ENCODE assay signal across 8 mouse cellular contexts in the genomic region with DNA sequence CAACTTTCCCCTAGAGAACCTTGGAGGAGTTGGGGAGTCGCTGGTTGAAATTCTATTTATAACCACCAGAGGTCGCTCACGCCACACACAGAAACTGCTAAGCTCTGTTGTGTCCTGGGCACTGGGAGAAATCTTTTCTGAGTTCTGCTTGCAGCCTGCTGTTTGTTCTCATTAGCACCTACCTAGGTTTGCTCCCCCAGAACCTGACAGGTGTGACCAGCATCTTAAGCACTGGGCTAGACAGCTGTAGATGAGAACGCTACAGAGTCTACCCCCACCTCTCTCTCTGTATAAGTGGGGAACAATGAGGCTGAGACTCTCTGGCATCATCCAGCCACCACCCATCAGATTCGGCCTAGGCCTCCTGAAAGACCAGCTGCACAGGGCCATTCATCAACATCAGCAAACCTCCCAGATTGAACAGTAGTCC. TPM values are rescaled to one million over a fixed set of nuclear protein-coding genes. Genes with fewer than 3 reads are reported as not detected.
DNase-seq lines count a peak whose midpoint lies in the region; ATAC-seq lines count a peak whose summit lies in the region.

No protein-coding gene starts in this region.

- H3K27ac ChIP-seq in heart, embryonic 15.5 days, result no peak overlapping the region
- H3K27ac ChIP-seq in midbrain, embryonic 11.5 days (ENCODE audit: low read depth, low read length), result no peak overlapping the region
- H3K27ac ChIP-seq in stomach, embryonic 14.5 days (ENCODE audit: low read length), result no peak overlapping the region

- no peak; the same call in 1 of the 2 replicates for ATAC-seq in cerebellum, adult (ENCODE audit: insufficient number of reproducible peaks, low FRiP score, low TSS enrichment)
- peak; percentile 43; the same call in 1 of the 2 replicates for ATAC-seq in heart, embryonic 15.5 days (replicated peaks; ENCODE audit: insufficient number of reproducible peaks, insufficient read depth, low FRiP score, low read depth)
- ATAC-seq in midbrain, embryonic 11.5 days (ENCODE audit: low FRiP score), result peak; percentile 50; the same call in 1 of the 2 replicates
- peak; percentile 49; the same call in 1 of the 2 replicates for ATAC-seq in stomach, embryonic 14.5 days (ENCODE audit: insufficient number of reproducible peaks, insufficient read depth, low FRiP score, low read depth)

- H3K9me3 ChIP-seq in heart, embryonic 15.5 days (replicated peaks), result peaks cover 4% of the 10 kb centered on the region; the same call in 1 of the 2 replicates
- no peaks in the 10 kb centered on the region for H3K9me3 ChIP-seq in midbrain, embryonic 11.5 days (ENCODE audit: control insufficient read depth, low read length)
- H3K9me3 ChIP-seq in stomach, embryonic 14.5 days (ENCODE audit: control insufficient read depth, low read depth, low read length), result no peaks in the 10 kb centered on the region; the same call in 1 of the 2 replicates

- H3K9ac ChIP-seq in heart, embryonic 15.5 days, result no peak overlapping the region
- no peak overlapping the region for H3K9ac ChIP-seq in midbrain, embryonic 11.5 days (ENCODE audit: low read length)
- no peak overlapping the region for H3K9ac ChIP-seq in stomach, embryonic 14.5 days (replicated peaks; ENCODE audit: low read depth, low read length)

- WGBS in heart, embryonic 15.5 days, result 15% methylated on average over 5 of the region's 5 CpGs
- 15% methylated on average over 5 of the region's 5 CpGs for WGBS in midbrain, embryonic 11.5 days
- WGBS in stomach, embryonic 14.5 days, result 9% methylated on average over 5 of the region's 5 CpGs

- H3K4me3 ChIP-seq in heart, embryonic 15.5 days, result no peak overlapping the region
- no peak overlapping the region for H3K4me3 ChIP-seq in midbrain, embryonic 11.5 days (ENCODE audit: low read depth, low read length)
- no peak overlapping the region for H3K4me3 ChIP-seq in stomach, embryonic 14.5 days (ENCODE audit: low read depth, low read length)

- H3K36me3 ChIP-seq in heart, embryonic 15.5 days, result no peaks in the 10 kb centered on the region
- H3K36me3 ChIP-seq in midbrain, embryonic 11.5 days (ENCODE audit: control insufficient read depth, insufficient read depth, low read length), result no peaks in the 10 kb centered on the region
- H3K36me3 ChIP-seq in stomach, embryonic 14.5 days (ENCODE audit: control insufficient read depth, insufficient read depth, low read length), result no peaks in the 10 kb centered on the region

- peak; percentile 50 for DNase-seq in cerebellum, adult 9-10 months
- peak; percentile 67 for DNase-seq in B cell, adult 2 months
- peak; percentile 56 for DNase-seq in c-Kit-positive CD71-positive TER-119-positive erythroid progenitor cells, embryonic 14.5 days (ENCODE audit: low spot score)
- DNase-seq in layer of hippocampus, adult 9-11 months, result peak; percentile 42
- peak; percentile 96 for DNase-seq in midbrain, embryonic 11.5 days (ENCODE audit: low spot score, missing footprints)

- no peak overlapping the region for H3K4me2 ChIP-seq in heart, embryonic 15.5 days
- H3K4me2 ChIP-seq in midbrain, embryonic 11.5 days, result no peak overlapping the region
- no peak overlapping the region for H3K4me2 ChIP-seq in stomach, embryonic 14.5 days (replicated peaks; ENCODE audit: low read depth, low read length)

- no peaks in the 10 kb centered on the region for H3K27me3 ChIP-seq in heart, embryonic 15.5 days
- H3K27me3 ChIP-seq in midbrain, embryonic 11.5 days (ENCODE audit: control insufficient read depth, insufficient read depth, low read length), result no peaks in the 10 kb centered on the region
- no peaks in the 10 kb centered on the region for H3K27me3 ChIP-seq in stomach, embryonic 14.5 days (ENCODE audit: control insufficient read depth, insufficient read depth, low read length)

- H3K4me1 ChIP-seq in heart, embryonic 15.5 days (replicated peaks), result no peaks in the 10 kb centered on the region
- no peaks in the 10 kb centered on the region for H3K4me1 ChIP-seq in midbrain, embryonic 11.5 days (ENCODE audit: control insufficient read depth, insufficient read depth, low read length)
- no peaks in the 10 kb centered on the region for H3K4me1 ChIP-seq in stomach, embryonic 14.5 days (ENCODE audit: control insufficient read depth, insufficient read depth, low read length)

RNA-seq across cellular contexts. Expression of a gene that starts 17.1 kb away (rescaled TPM):
- polyA plus RNA-seq in heart, embryonic 15.5 days (2015; fragmentation: Nextera tagmentation; extraction: Ambion mirVana), result 37.9 and 53.4 TPM in 2 replicates
- polyA plus RNA-seq in midbrain, embryonic 11.5 days (2014; fragmentation: Nextera tagmentation; extraction: Ambion mirVana), result 25.8 and 33.4 TPM in 2 replicates
- polyA plus RNA-seq in stomach, embryonic 14.5 days (2014; fragmentation: Nextera tagmentation; extraction: Ambion mirVana), result 16.2 and 17.2 TPM in 2 replicates

Comparison
In these comparisons a context has a peak if more than half of its experiments do, and no peak if none do; other contexts are left out.
1. DNase-seq: peak in every context shown above with its lines; median percentile 96 in midbrain, embryonic 11.5 days; 67 in B cell, adult 2 months; 56 in c-Kit-positive CD71-positive TER-119-positive erythroid progenitor cells, embryonic 14.5 days; 50 in cerebellum, adult 9-10 months; 42 in layer of hippocampus, adult 9-11 months.